Mouse (Mus musculus): ENCODE data around the gene Gja3. TPM values are rescaled to one million over a fixed set of nuclear protein-coding genes. Genes with fewer than 3 reads are reported as not detected.

Gja3 gene
- polyA plus RNA-seq, 1 experiment from 2014 or later: 14.7 TPM

Other genes starting within 250 kb of the Gja3 start
- 29.2 and 33.5 TPM in 2 replicates for gene Zmym5, start 246.4 kb downstream of the Gja3 start, polyA plus RNA-seq (2015; fragmentation: Nextera tagmentation; extraction: Ambion mirVana)
- 50.5 and 50.7 TPM in 2 replicates for gene Zmym2, start 171.4 kb downstream of the Gja3 start, polyA plus RNA-seq (2015; fragmentation: Nextera tagmentation; extraction: Ambion mirVana)
- 6.3 and 6.7 TPM in 2 replicates for gene Gjb2, start 46.6 kb upstream of the Gja3 start, polyA plus RNA-seq (2015; fragmentation: Nextera tagmentation; extraction: Ambion mirVana)
- not detected in 2 replicates for gene Gm4491, start 57.8 kb upstream of the Gja3 start, polyA plus RNA-seq (2015; fragmentation: Nextera tagmentation; extraction: Ambion mirVana)
- 0.55 and 1.1 TPM in 2 replicates for gene Gjb6, start 75.5 kb upstream of the Gja3 start, polyA plus RNA-seq (2015; fragmentation: Nextera tagmentation; extraction: Ambion mirVana)